Mouse (Mus musculus): Measurements from ENCODE around the gene Cfi. TPM values are rescaled to one million over a fixed set of nuclear protein-coding genes. Genes with fewer than 3 reads are reported as not detected.

Gene Cfi
- polyA plus RNA-seq, 1 experiment from 2014 or later, result 0.52 TPM

DNA sequence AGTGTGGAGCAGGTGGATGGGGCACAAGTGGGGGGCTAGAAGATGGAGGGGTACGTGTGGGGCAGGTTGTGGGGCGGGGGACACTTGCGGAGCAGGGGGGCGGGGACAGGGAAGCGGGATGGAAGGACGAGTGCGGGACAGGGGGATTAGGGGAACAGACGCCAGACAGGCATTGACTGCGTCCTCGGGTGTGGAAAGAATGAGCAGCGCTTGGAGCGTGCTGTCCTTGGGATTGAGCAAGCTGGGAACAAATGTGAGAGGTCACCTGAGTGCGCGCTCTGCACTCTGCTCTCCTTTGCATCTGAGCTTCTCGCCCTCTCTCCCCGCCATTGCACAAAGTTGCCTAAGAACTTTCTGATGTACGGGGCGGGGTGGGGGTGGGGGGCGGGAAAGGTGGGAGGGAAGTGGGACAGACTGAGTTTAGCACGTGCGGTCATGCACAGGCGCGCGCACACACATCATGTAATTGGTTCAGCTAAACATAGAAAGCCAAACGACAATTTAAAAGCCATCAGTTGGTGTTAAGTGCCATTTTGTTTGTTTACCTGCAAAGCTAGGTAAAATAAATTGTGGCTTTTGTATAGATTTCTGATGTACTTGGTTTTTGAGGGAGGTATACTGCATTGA lies 43.6 kb downstream of the Cfi start:
- WGBS, result under 1% methylated on average over 25 of the region's 25 CpGs
- Histone ChIP-seq H3K27ac (peak overlapping the region; percentile 88), H3K9me3 (no peaks in the 10 kb centered on the region), H3K9ac (replicated peaks) (peak overlapping the region; percentile 77), H3K4me3 (replicated peaks) (peak overlapping the region; percentile 65), H3K36me3 (no peaks in the 10 kb centered on the region), H3K4me1 (replicated peaks) (peaks cover 10% of the 10 kb centered on the region), H3K4me2 (replicated peaks) (peak overlapping the region; percentile 85), H3K27me3 (0 out of 2 replicates have a peak, but pooled peaks cover 2% of the 10 kb centered on the region)
- ATAC-seq, result peak; percentile 75

DNA sequence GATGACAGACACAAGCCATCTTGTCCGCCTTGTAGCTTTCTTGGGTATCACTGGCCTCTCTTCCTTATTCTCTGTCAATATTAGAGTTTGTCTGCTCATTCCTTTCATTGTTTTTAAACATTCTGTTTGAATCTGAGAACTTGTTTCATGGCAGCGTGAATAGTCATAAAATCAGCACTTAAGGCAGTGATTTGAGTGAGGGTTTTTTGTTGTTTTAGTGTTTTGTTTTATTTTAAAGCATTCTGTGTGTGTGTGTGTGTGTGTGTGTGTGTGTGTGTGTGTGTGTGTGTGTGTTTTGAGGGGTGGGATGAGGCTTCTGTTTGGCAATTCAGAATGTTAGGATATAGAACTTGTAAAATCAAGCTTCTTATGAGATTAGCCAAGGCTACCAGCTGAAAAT lies 44.2 kb downstream of the Cfi start:
- H3K9ac ChIP-seq (replicated peaks), result no peak overlapping the region
- H3K4me2 ChIP-seq (replicated peaks), result peak overlapping the region; percentile 85
- H3K4me1 ChIP-seq (replicated peaks), result peaks cover 10% of the 10 kb centered on the region
- no peak for ATAC-seq
- 74% methylated on average over 2 of the region's 2 CpGs for WGBS
- no peaks in the 10 kb centered on the region for H3K36me3 ChIP-seq
- H3K9me3 ChIP-seq, result no peaks in the 10 kb centered on the region
- 0 out of 2 replicates have a peak, but pooled peaks cover 2% of the 10 kb centered on the region for H3K27me3 ChIP-seq
- H3K4me3 ChIP-seq (replicated peaks), result peak overlapping the region; percentile 65
- H3K27ac ChIP-seq, result no peak overlapping the region

GRCm38 (mm10) chr3:129880925-129881593 lies 45.4 kb downstream of the Cfi start:
- no peak for ATAC-seq
- Histone ChIP-seq H3K4me3 (replicated peaks) (no peak overlapping the region), H3K9ac (replicated peaks) (no peak overlapping the region), H3K4me1 (replicated peaks) (peaks cover 10% of the 10 kb centered on the region), H3K4me2 (replicated peaks) (no peak overlapping the region), H3K27ac (no peak overlapping the region), H3K36me3 (no peaks in the 10 kb centered on the region), H3K9me3 (no peaks in the 10 kb centered on the region), H3K27me3 (0 out of 2 replicates have a peak, but pooled peaks cover 2% of the 10 kb centered on the region)
- 93% methylated on average over 8 of the region's 8 CpGs for WGBS

- no peaks in the 10 kb centered on the region for H3K9me3 ChIP-seq
- H3K27me3 ChIP-seq, result no peaks in the 10 kb centered on the region
- no peak for ATAC-seq
- peaks cover 4% of the 10 kb centered on the region; the same call in 1 of the 2 replicates for H3K36me3 ChIP-seq
- no peaks in the 10 kb centered on the region for H3K4me1 ChIP-seq (replicated peaks)
- H3K9ac ChIP-seq (replicated peaks), result no peak overlapping the region
- H3K4me2 ChIP-seq (replicated peaks), result no peak overlapping the region
- 93% methylated on average over 9 of the region's 9 CpGs for WGBS
- H3K27ac ChIP-seq, result no peak overlapping the region
- no peak overlapping the region for H3K4me3 ChIP-seq (replicated peaks)
Measured at GRCm38 (mm10) chr3:129885577-129885976, 49.9 kb downstream of the Cfi start.

DNA sequence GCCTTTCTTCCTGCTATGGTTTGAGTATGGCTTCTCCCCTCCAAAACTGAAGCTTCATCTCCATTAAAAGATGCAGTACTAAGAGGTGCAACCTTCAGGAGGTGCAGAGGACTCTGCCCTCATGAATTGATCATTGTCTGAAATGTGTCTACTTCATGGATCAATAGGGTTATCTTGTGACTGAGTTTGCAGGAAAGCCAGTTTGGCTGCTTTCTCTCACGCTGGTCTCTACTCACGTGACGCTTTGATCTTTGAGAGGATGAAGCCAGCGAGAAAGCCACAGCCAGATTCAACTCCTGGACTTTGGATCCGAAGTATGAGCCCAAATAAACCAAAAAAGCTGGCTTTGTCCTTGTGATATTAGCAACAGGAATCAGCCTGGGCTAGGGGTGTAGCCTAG lies 50.7 kb downstream of the Cfi start:
- Histone ChIP-seq H3K4me2 (replicated peaks) (no peak overlapping the region), H3K4me1 (replicated peaks) (no peaks in the 10 kb centered on the region), H3K4me3 (replicated peaks) (no peak overlapping the region), H3K9ac (replicated peaks) (no peak overlapping the region), H3K27me3 (no peaks in the 10 kb centered on the region), H3K36me3 (peaks cover 13% of the 10 kb centered on the region; the same call in 1 of the 2 replicates), H3K27ac (no peak overlapping the region), H3K9me3 (no peaks in the 10 kb centered on the region)
- 78% methylated on average over 5 of the region's 5 CpGs for WGBS
- no peak for ATAC-seq

- ATAC-seq, result no peak
- Histone ChIP-seq H3K27ac (no peak overlapping the region), H3K4me1 (replicated peaks) (no peaks in the 10 kb centered on the region)
Measured at GRCm38 (mm10) chr3:129887779-129888517, 52.3 kb downstream of the Cfi start.

GRCm38 (mm10) chr3:129892003-129892402 lies 56.3 kb downstream of the Cfi start:
- no peak overlapping the region for H3K4me3 ChIP-seq (replicated peaks)
- H3K9me3 ChIP-seq, result no peaks in the 10 kb centered on the region
- no peak overlapping the region for H3K27ac ChIP-seq
- H3K27me3 ChIP-seq, result no peaks in the 10 kb centered on the region
- no peak for ATAC-seq
- WGBS, result 92% methylated on average over 5 of the region's 5 CpGs
- H3K9ac ChIP-seq (replicated peaks), result no peak overlapping the region
- no peak overlapping the region for H3K4me2 ChIP-seq (replicated peaks)
- H3K4me1 ChIP-seq (replicated peaks), result no peaks in the 10 kb centered on the region
- peaks cover 28% of the 10 kb centered on the region for H3K36me3 ChIP-seq

More at GRCm38 (mm10) chr3:129887779-129888517, 52.3 kb downstream of the Cfi start:
- WGBS, result 90% methylated on average over 13 of the region's 13 CpGs
- no peaks in the 10 kb centered on the region for H3K27me3 ChIP-seq
- H3K4me2 ChIP-seq (replicated peaks), result no peak overlapping the region
- peaks cover 24% of the 10 kb centered on the region for H3K36me3 ChIP-seq
- no peaks in the 10 kb centered on the region for H3K9me3 ChIP-seq
- H3K9ac ChIP-seq (replicated peaks), result no peak overlapping the region
- H3K4me3 ChIP-seq (replicated peaks), result no peak overlapping the region

- ATAC-seq, result no peak
- H3K36me3 ChIP-seq, result peaks cover 28% of the 10 kb centered on the region
- H3K9me3 ChIP-seq, result no peaks in the 10 kb centered on the region
- H3K4me2 ChIP-seq (replicated peaks), result no peak overlapping the region
- no peak overlapping the region for H3K4me3 ChIP-seq (replicated peaks)
- no peaks in the 10 kb centered on the region for H3K27me3 ChIP-seq
- H3K9ac ChIP-seq (replicated peaks), result no peak overlapping the region
- H3K4me1 ChIP-seq (replicated peaks), result no peaks in the 10 kb centered on the region
- H3K27ac ChIP-seq, result no peak overlapping the region
- WGBS, result 94% methylated on average over 3 of the region's 3 CpGs
Measured at GRCm38 (mm10) chr3:129893143-129893542, 57.5 kb downstream of the Cfi start.

DNA sequence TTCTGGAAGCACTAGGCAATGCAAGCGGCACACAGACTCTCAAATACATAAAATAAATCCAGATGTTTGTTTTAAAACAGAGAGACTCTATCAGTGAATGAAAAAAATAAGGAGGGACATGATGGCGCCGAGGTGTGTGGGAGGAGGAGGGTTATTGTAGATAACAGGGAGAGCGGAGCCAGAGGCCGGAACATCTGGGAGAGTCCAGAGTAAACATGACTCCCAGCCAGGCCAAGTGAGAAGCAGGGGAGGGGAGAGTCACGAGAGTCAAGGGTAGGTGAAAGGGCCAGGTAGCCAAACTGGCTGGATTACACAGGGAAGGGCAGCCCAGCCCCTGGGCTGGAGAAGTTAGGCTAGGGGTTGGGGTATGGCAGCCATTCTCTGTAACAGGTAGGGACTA lies 60.9 kb downstream of the Cfi start:
- no peak for ATAC-seq
- WGBS, result 92% methylated on average over 6 of the region's 6 CpGs
- H3K9ac ChIP-seq (replicated peaks), result no peak overlapping the region
- no peaks in the 10 kb centered on the region for H3K9me3 ChIP-seq
- no peak overlapping the region for H3K27ac ChIP-seq
- H3K36me3 ChIP-seq, result peaks cover 16% of the 10 kb centered on the region
- H3K27me3 ChIP-seq, result no peaks in the 10 kb centered on the region
- H3K4me2 ChIP-seq (replicated peaks), result no peak overlapping the region
- H3K4me3 ChIP-seq (replicated peaks), result no peak overlapping the region
- H3K4me1 ChIP-seq (replicated peaks), result peaks cover 6% of the 10 kb centered on the region

DNA sequence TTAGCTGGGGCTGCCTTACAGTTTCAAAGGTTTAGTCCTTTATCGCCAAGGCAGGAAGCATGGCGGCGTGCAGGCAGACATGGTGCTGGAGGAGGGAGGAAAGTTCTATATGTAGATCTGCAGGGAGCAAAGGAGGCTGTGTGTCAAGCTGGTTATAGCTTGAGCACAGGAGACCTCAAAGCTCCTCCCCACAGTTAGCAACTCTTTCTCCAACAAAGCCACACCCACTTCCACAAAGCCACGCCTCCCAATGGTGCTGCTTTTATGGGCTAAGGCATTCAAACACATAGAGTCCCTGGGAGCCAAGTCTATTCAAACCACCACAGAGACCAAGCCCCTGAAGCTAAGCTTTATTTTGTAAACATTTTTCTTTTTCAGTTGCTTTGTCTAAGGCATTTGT lies 63.2 kb downstream of the Cfi start:
- WGBS, result 67% methylated on average over 4 of the region's 4 CpGs
- Histone ChIP-seq H3K27ac (no peak overlapping the region), H3K4me1 (replicated peaks) (peaks cover 18% of the 10 kb centered on the region), H3K4me3 (replicated peaks) (no peak overlapping the region), H3K9me3 (no peaks in the 10 kb centered on the region), H3K4me2 (replicated peaks) (no peak overlapping the region), H3K9ac (replicated peaks) (no peak overlapping the region), H3K36me3 (0 out of 2 replicates have a peak, but pooled peaks cover 4% of the 10 kb centered on the region), H3K27me3 (no peaks in the 10 kb centered on the region)
- no peak for ATAC-seq

- peak within 1 kb of the TSS; percentile 74 for H3K4me2 ChIP-seq (replicated peaks)
- H3K9me3 ChIP-seq, result no peaks in the 10 kb centered on the region
- peak within 1 kb of the TSS; percentile 62 for H3K4me3 ChIP-seq (replicated peaks)
- peaks cover 3% of the 10 kb centered on the region; the same call in 1 of the 2 replicates for H3K36me3 ChIP-seq
- H3K27ac ChIP-seq, result no peak within 1 kb of the TSS
- under 1% methylated on average over 34 of the region's 34 CpGs for WGBS
- H3K4me1 ChIP-seq (replicated peaks), result peaks cover 18% of the 10 kb centered on the region
- peak; percentile 96 for ATAC-seq
- peak within 1 kb of the TSS; percentile 63 for H3K9ac ChIP-seq (replicated peaks)
- H3K27me3 ChIP-seq, result no peaks in the 10 kb centered on the region
Measured at GRCm38 (mm10) chr3:129901271-129901809, 65.7 kb downstream of the Cfi start, which contains the start of gene Casp6. Gene Casp6, plus strand, starts transcription at chr3:129901425.

DNA sequence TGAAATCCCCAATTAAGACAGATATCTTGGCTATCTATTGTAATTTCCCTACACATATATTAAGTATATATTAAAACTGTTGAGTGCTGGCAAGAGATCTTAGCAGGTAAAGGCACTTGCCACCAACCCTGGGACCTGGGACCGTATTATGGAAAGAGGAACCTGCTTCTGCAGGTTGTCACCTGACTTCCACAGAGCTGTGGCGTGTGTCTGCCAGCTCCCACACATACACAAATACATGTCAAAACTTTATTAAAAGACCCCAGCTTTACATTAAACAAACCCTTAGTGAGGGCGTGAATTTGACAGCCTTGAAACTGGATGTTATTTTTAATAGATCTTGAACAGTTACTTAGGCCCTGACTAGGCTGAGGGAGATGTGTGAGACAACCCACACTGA lies 67.7 kb downstream of the Cfi start:
- 94% methylated on average over 3 of the region's 3 CpGs for WGBS
- ATAC-seq, result no peak
- H3K27ac ChIP-seq, result no peak overlapping the region

More for the DNA sequence above, 67.7 kb downstream of the Cfi start:
- H3K9me3 ChIP-seq, result no peaks in the 10 kb centered on the region
- no peak overlapping the region for H3K4me3 ChIP-seq (replicated peaks)
- no peaks in the 10 kb centered on the region for H3K27me3 ChIP-seq
- peaks cover 3% of the 10 kb centered on the region; the same call in 1 of the 2 replicates for H3K36me3 ChIP-seq
- H3K9ac ChIP-seq (replicated peaks), result no peak overlapping the region
- peaks cover 18% of the 10 kb centered on the region for H3K4me1 ChIP-seq (replicated peaks)
- no peak overlapping the region for H3K4me2 ChIP-seq (replicated peaks)
